Mouse (Mus musculus) stomach, postnatal 0 days (tissue): ENCODE data around the gene Lmntd1.

Source experiments
- CTCF ChIP-seq: IDR thresholded peaks from 2 replicates; pipeline ENCODE4 v1.5.1; 2016; ENCODE audit warnings: antibody characterized with exemption, low read depth, mild to moderate bottlenecking, moderate library complexity
- EP300 ChIP-seq: optimal IDR thresholded peaks from 2 replicates; pipeline ENCODE3; 2016; ENCODE audit warnings: antibody characterized with exemption

DNA sequence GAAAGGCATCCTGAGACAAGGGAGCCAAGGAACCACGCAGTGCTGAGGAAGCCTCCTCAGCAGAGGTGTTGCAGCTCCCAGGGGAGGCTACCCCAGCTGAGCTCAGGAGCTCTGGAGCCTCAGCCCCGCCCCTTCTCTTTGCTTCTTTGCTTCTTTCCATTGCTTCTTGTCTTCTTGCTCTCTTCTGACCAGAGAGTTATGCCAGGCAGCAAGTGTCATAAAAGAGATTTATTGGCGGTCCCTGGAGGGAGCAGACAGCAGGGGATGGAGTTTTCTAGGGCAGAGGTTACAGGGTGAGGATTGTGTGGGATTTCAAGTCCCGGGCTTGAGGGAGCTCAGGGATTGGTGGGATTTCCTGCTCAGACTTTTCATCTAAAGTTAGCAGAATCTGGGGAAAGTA is 213.0 kb downstream of the Lmntd1 start:
- TF ChIP-seq CTCF (no peak), EP300 (no peak)
